Mouse (Mus musculus) mouse trophoblast stem cell (cell line): ENCODE measurements at regions not wholly inside any gene's neighbourhood (a gene's known extent, or its start where the extent isn't known, plus 50 kb on each side); places are given as distances from the start of the nearest gene placed in this dataset.

Source experiments
- in situ Hi-C, 2 experiments: fragments of 300-500 bp; cut with MseI, MboI; formaldehyde crosslinking; loops; 2 replicates in 1 of 2; 3 replicates in 1 of 2; pipeline ENCODE4 v1.15.1; 2025

GRCm38 (mm10) chr10:83963779-83964643, 241.3 kb downstream of the 1500009L16Rik start:
- in situ Hi-C loops = no loop called here

GRCm38 (mm10) chr10:83964838-83965237, 242.2 kb downstream of the 1500009L16Rik start:
- in situ Hi-C loops = no loop called here

DNA sequence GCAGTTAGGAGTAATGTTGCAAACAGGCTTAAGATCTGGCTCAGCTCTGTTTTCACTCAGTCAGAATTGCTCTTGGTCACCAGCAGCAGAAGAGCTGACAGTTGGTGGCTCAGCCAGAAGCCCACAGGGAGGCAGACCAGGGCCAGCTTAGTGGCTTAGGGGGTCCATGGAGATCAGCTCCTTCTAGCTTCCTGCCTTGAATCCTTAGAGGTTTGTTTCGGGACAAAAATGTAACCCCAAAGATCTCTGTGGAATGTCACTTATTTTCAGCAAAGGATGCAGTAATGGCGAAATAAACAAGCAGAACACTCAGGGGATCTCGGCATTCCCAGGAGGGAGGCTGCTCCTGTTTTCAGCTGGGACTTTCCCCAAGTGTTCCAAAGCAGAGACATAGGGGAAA, 247.8 kb downstream of the 1500009L16Rik start:
- in situ Hi-C loops = no loop called here

GRCm38 (mm10) chr10:83974548-83974947, 251.9 kb downstream of the 1500009L16Rik start:
- in situ Hi-C loops = no loop called here

DNA sequence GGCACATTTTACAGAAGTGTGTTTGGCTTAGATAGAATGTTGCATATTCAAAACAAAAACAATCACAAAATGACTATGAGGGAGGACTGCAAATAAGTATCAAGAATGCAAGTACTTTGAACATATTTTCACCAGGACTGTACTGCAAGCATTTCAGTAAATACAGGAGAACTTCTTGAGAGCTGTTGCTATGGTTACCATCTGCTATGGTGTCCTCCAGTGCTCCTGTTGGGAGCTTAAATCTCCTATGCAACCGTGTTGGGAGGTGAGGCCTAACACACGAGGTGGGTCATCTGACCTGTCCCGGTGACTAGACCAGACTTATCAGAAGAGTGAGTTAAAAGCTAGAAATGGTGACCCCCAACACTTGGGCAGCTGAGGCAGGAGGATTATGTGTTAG, 253.9 kb downstream of the 1500009L16Rik start:
- in situ Hi-C loops = no loop called here

- in situ Hi-C loops = no loop called here
Observed at GRCm38 (mm10) chr10:83979930-83980329, 257.3 kb downstream of the 1500009L16Rik start.

DNA sequence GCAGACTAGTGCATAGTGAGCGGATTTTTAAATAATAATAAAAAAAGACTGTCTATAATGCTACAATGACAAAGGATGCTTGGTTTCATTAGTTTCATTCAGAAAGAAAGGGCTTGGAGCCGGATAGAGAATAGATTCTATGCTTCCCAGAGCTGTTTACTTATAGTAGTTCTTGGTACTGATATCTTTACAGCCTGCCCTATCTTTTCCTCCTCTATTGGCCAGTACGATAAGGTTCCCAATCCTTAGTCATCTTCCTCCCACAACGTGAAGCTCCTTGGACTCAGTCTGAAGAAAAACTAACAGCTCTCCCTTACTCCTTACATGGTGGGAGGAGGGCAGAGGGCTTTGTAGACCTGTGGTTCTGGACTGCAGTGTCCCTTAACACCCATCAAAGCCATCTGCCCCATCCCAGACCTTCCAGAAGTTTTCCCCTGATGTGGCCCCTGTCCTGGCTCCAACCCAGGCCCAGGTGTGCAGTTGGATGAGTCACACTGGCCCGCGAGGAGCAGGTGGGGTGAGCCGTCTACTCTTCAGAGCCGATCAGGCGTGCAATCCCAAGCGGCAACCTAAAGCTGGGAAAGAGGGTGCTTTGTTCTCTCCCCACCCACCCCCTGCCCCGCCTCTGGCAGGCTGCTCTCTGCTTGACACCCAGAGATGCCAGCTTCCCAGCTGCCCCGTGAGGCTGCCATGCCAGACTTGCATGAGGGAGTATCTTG, 262.2 kb downstream of the 1500009L16Rik start:
- in situ Hi-C loops = no loop called here

DNA sequence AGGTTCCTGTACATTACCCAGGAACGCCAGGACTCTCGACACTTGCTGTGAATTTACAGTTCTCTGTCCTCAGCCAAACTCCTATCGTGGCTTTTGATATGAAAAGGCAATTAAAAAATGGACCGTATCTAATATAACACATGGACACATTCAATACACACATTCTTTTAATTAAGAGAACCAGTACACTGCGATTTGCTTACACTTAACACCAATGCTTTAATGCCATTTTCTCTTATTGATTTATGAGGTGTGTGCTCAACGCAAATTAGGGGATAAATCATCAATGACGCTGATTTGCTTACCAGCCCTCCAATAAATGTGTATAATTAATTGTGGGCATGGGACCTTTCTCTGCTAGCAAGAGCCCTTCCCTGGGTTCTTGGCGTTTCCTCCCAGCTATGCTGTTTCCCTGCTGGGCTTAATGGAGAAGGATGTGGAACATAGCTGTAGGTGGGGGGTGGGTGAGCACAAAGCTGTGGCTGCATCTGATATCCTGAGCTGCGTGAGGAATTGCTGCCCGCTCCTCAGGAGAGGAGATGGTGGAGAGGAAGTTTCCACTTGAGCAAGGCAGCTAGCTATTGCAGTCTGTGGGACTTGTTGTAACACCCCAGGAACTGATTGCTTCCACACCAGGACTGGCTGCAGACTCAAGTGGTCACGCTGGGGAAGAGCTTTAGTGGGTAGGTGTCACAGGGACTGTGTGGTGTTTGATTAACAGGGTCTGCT, 270.1 kb downstream of the 1500009L16Rik start:
- in situ Hi-C loops = no loop called here

GRCm38 (mm10) chr10:83995026-83995600, 272.4 kb downstream of the 1500009L16Rik start:
- in situ Hi-C loops = no loop called here

DNA sequence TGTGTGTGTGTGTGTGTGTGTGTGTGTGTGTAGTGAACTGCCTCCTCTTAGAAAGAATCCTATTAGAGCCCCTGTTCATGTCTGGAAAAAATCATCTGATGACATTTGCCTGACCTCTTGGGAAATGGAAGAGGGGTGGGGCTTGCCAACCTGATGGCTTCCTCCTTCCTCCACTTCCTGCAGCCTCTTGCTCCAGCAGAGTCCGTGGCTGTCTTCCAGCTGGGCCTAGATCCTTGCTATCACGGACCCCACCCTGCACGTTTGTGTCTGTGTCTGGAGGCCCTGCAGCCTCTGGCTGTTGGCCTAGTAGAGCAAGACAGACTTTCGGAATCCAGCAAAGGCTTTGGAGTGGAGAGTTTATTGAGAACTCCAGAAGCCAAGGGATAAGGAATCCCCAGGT, 273.2 kb downstream of the 1500009L16Rik start:
- in situ Hi-C loops = no loop called here

DNA sequence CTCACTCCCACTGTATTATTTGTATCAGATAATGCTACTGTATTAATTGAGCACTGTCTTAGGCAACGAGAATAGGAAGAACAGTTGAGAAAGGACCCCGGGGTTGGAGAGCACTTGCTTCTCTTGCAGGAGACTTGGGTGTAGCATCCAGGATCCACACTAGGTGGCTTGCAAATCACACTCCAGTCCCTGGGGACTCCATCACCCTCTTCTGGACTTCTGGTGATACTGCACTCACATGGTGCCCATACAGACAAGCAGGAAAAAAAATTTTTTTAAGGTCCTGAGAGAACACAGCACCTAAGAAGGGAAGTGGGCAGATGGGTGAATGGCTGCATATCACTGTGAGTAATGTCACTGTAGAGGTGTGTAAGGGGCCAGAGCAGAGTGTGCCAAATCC, 273.8 kb downstream of the 1500009L16Rik start:
- in situ Hi-C loops = no loop called here

GRCm38 (mm10) chr10:84000436-84001208, 278.0 kb downstream of the 1500009L16Rik start:
- in situ Hi-C loops = loop anchor here in 1 of 2 experiments (25.0 kb wide), 1 partner anchor 188 kb away; no protein-coding TSS in a partner anchor

GRCm38 (mm10) chr10:84002744-84003143, 280.1 kb downstream of the 1500009L16Rik start:
- in situ Hi-C loops = loop anchor here in 1 of 2 experiments (25.0 kb wide), 1 partner anchor 190 kb away; no protein-coding TSS in a partner anchor

DNA sequence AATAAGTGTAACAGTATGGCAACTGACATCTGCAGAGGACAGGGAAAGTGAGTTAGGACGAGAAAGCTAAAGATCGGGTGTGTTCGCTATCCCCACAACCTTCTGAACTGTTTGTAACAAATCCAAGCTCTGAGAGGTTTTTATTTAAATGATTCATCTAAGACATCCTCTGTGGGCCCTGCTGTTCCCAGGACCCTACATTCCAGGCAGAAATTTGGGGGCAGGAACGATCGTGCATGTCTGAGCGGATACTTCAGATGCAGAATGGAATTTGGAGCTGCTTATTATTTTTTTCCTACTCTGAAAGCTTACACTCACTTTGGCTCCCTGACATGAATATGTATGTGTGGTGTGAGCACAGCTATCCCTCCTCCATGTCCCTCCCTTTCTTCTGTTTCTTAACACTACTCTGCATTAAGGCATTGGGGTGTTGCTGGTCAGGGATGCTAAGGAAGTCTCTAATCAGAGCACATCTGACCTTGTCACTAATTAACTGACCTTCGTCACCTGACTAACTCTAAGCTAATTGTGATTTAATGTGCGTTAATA, 281.0 kb downstream of the 1500009L16Rik start:
- in situ Hi-C loops = loop anchor here in 1 of 2 experiments (25.0 kb wide), 1 partner anchor 191 kb away; no protein-coding TSS in a partner anchor

GRCm38 (mm10) chr10:84008923-84009322, 286.3 kb downstream of the 1500009L16Rik start:
- in situ Hi-C loops = loop anchor here in 1 of 2 experiments (25.0 kb wide), 1 partner anchor 197 kb away; no protein-coding TSS in a partner anchor

DNA sequence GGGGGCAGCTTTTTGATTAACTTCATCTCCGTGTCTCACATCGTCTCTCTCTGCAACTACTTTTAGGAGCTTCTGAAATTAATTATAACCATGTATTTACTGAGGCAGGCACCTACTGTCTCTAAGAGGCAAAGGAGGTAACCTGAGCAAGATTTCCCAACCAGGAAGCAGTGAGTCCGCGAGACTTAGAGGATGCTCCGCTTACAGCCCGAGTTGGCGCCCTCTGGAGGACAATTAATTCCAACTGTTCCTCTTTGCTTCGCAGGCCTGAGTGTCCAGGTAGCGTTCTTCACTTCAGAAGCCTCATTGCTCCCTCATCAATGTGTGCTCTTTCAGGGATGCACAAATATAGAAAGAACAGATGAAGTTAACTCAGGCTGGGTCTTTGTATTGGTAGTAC, 296.7 kb downstream of the 1500009L16Rik start:
- in situ Hi-C loops = loop anchor here in 1 of 2 experiments (25.0 kb wide), 1 partner anchor 207 kb away; no protein-coding TSS in a partner anchor

- in situ Hi-C loops = loop anchor here (10.0 to 25.0 kb wide), 2 partner anchors 208 to 425 kb away; partner anchors contain the start of gene Nuak1 (in 1 of the 2)
Observed at GRCm38 (mm10) chr10:84020023-84020620, 297.5 kb downstream of the 1500009L16Rik start.

- in situ Hi-C loops = loop anchor here (10.0 to 25.0 kb wide), 2 partner anchors 209 to 423 kb away; partner anchors contain the start of gene Nuak1 (in 1 of the 2)
Observed at GRCm38 (mm10) chr10:84021167-84022120, 298.8 kb downstream of the 1500009L16Rik start.
